Mouse (Mus musculus): ENCODE data around the gene 0610037L13Rik. TPM values are rescaled to one million over a fixed set of nuclear protein-coding genes. Genes with fewer than 3 reads are reported as not detected.

Gene 0610037L13Rik
- total RNA-seq, 2 experiments from 2014 or later, result 34.9 to 57.4 TPM

- no peak for ATAC-seq (replicated peaks; ENCODE audit: poor library complexity, severe bottlenecking)
Observed at GRCm38 (mm10) chr4:107906561-107906960, 16.9 kb downstream of the 0610037L13Rik start.

- ATAC-seq (replicated peaks; ENCODE audit: poor library complexity, severe bottlenecking), result no peak
Observed at GRCm38 (mm10) chr4:107910020-107910419, 20.4 kb downstream of the 0610037L13Rik start.

GRCm38 (mm10) chr4:107920336-107920735 is 30.7 kb downstream of the 0610037L13Rik start:
- ATAC-seq (replicated peaks; ENCODE audit: poor library complexity, severe bottlenecking), result no peak

DNA sequence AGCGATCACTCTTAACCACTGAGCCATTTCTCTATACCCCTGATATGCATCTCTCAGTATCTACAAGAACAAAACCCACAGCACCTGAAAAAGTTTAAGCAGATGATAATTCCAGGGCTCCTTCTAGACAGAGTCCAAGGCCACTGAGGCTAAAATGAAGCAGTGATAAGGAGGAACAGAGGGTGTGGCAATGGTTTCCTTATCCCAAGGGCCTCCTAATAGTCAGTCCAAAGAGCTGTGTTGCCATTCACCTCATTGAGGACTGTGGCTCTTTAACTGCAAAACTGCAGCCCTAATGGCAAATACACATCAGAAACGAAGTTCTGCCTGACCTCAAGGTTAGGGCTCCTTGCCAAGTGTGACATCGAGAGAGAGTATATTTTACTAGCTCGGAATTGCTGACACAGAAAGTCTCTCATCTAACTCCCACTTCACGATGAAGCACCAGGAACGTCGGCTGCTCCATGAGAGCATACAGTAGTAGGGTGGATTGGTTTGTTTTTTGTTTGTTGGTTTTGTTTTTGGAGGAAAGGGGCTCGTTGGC is 31.6 kb downstream of the 0610037L13Rik start:
- ATAC-seq (replicated peaks; ENCODE audit: poor library complexity, severe bottlenecking), result no peak

DNA sequence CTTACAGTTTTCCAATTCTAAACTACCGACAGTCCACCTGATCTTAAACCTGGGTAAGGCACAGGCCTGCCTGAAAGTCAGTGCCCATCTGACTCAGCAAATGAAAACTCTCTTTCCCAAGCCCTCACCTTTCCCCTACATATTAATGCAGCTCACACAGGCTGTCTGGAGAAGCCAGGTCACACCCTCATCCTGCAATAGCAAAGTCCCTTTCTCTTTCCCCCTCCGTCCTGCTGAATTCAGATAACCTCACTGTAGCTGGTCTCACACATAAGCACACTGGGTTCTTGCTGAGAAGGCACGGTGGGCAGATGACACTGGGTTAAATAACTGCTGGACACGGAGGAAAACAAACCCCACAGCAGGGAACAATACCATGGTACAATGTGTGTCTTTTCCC is 32.3 kb downstream of the 0610037L13Rik start:
- ATAC-seq (replicated peaks; ENCODE audit: poor library complexity, severe bottlenecking), result no peak

DNA sequence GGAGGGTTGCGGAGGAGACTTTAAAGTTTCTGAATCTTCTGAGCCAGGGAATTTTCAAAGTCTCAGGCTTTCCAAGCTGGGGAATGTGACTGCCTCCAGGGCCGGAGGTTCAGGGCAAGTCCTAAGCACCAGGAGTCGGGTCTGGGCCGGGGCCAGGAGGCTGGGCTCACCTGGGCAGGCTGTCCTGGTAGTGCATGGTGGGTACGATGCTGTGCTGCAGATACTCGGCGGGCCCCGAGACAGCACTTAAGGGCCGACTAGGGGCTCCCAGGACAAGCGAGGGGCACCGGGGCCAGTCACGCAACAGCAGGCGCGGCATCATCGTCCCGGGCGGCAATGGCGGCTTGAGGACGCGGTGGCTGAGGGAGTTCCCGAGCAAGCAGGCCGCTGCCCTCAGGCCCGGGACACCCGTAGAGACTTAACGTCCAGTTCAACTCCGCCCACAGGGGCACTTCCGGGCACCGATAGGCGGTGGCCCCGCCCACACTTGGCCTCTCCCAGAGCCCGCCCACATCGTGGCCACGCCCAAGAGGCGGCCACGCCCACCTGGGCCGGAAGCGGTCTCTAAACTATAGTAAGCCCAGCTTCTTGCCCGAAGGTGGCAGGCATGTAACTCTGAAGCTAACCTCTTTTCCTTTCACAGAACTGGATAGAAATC is 33.7 kb downstream of the 0610037L13Rik start, which contains the start of gene Cpt2:
Cpt2 (minus strand) TSS at position 466 of the 658 bp plus-strand sequence.
- peak; percentile 99 for ATAC-seq (replicated peaks; ENCODE audit: poor library complexity, severe bottlenecking)

DNA sequence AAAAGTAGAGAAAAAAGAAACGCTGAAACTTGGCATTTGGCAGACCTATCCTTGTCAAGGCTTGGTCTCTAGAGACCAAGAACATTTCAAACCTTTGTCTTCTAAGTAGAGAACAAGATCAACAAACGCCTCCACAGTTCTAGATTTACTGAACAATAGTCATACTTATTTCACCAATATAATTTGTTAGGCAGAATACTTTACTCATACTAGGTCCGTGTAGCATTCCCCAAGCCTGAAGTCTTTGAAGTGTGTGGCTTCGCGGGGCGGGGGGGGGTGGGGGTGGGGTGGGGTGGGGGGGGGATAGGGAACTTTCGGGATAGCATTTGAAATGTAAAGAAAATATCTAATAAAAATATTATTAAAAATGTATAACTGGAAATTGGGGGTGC is 34.2 kb downstream of the 0610037L13Rik start:
- ATAC-seq (replicated peaks; ENCODE audit: poor library complexity, severe bottlenecking), result no peak

GRCm38 (mm10) chr4:107928269-107928668 is 38.7 kb downstream of the 0610037L13Rik start:
- ATAC-seq (replicated peaks; ENCODE audit: poor library complexity, severe bottlenecking), result no peak

GRCm38 (mm10) chr4:107928726-107929125 is 39.1 kb downstream of the 0610037L13Rik start:
- peak; percentile 52 for ATAC-seq (replicated peaks; ENCODE audit: poor library complexity, severe bottlenecking)

DNA sequence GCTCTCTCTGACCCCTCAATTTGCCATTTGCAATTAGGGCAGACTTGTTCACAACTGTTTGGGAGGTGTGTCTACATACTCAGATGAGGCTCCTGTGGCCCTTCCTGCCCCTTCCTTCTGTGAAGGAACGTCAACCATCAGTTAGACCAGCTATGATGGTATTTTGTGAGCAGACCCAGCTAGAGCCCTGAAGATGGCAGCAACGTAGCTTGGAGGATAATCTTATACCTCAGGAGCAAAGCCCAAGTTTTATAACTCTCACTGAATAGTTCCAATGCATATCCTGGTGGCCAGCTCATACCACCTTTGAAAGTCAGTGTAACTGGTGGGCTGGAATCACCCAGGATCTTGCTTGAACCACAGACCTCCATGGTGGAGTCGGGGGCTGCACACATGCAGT is 41.8 kb downstream of the 0610037L13Rik start:
- ATAC-seq (replicated peaks; ENCODE audit: poor library complexity, severe bottlenecking), result no peak

DNA sequence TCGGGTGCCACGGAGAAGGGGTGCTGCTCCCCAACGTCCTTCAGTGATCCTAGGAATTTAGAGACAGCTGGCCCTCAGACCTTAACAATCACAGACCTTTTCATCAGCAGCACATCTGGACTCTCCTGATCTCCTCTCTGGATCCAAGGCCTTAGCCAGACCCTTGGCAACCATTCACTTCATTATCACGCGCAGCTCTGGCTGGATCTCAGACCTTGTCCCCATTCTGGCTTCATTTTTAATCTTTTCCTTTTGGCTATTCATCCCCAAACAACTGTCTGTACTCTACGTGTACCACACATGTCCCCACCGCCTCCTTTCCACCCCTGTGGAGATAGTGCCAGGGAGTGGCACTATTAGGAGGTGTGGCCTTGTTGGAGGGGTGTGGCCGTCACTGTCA is 43.6 kb downstream of the 0610037L13Rik start:
- no peak for ATAC-seq (replicated peaks; ENCODE audit: poor library complexity, severe bottlenecking)

- peak; percentile 89 for ATAC-seq (replicated peaks; ENCODE audit: poor library complexity, severe bottlenecking)
Observed at GRCm38 (mm10) chr4:107935254-107935653, 45.6 kb downstream of the 0610037L13Rik start.

DNA sequence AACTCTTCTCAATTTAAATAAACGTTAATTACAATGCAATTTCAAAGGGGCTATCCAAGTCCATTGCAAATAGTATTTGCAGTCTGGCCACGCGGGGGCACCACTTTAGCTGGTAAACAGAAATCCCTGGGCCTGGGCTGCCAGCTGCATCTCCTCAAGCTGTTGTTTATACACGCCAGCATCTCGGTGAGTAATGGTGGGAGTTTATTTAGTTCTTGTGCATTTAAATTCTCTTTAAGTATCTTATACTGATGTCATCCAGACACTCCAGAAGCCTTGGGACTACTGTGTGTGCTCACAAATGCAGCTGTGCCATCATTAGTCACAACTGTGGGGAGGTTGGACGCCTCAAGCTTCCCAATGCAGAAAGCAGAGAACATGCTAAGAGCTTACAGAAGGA is 47.7 kb downstream of the 0610037L13Rik start:
- ATAC-seq (replicated peaks; ENCODE audit: poor library complexity, severe bottlenecking), result no peak

GRCm38 (mm10) chr4:107938124-107938523 is 48.5 kb downstream of the 0610037L13Rik start:
- no peak for ATAC-seq (replicated peaks; ENCODE audit: poor library complexity, severe bottlenecking)

DNA sequence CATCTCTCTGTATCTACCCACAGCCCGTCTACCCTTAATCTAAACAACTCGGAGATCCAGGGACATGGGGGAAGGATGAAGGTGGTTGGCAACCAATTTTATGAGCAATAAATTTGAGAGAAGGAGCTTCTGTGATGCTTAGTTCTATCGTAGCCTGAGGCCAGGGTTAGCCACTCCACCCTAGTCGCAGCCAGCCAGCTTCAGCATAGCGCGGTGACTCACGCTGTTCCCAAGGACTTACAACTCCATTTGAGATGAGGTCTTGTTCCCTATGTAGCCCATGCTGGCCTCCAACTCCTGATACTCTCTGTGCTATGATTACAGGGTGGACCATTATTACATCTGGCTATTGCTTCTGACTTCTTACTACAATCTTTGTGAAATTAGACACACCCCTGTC is 53.1 kb downstream of the 0610037L13Rik start:
- no peak for ATAC-seq (replicated peaks; ENCODE audit: poor library complexity, severe bottlenecking)

DNA sequence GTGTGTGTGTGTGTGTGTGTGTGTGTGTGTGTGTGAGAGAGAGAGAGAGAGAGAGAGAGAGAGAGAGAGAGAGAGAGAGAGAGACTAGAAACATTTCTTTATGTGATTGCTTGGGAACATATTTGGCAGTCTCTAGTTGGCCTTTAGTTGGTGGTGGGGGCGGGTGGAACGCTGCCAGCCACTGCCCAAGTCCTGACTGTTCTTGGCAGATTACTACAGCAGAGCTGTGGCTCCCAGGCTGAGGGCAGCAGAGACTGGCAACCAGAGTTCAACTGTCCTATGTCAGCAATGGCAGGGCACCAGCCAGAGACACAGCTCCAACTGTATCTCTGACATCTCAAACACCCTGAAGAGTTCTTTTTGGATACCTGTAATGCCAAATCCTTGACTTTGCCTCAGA is 54.5 kb downstream of the 0610037L13Rik start:
- no peak for ATAC-seq (replicated peaks; ENCODE audit: poor library complexity, severe bottlenecking)

Other genes starting within 250 kb of the 0610037L13Rik start
- gene Dmrtb1, start 205.6 kb upstream of the 0610037L13Rik start, total RNA-seq (2014; fragmentation: Nextera tagmentation), result 1.7 TPM in 1 of 2 replicates, not detected in the other
- gene Dmrtb1, start 205.6 kb upstream of the 0610037L13Rik start, total RNA-seq (2017), result 0.46 TPM in 1 of 2 replicates, not detected in the other
- gene Lrp8, start 87.6 kb upstream of the 0610037L13Rik start, total RNA-seq (2014; fragmentation: Nextera tagmentation), result 12.8 and 19.7 TPM in 2 replicates
- gene Lrp8, start 87.6 kb upstream of the 0610037L13Rik start, total RNA-seq (2017), result 16.5 and 18.7 TPM in 2 replicates
- 244 and 294 TPM in 2 replicates for gene Magoh, start 10.1 kb upstream of the 0610037L13Rik start, total RNA-seq (2014; fragmentation: Nextera tagmentation)
- 322 and 356 TPM in 2 replicates for gene Magoh, start 10.1 kb upstream of the 0610037L13Rik start, total RNA-seq (2017)
- 25.6 and 32.1 TPM in 2 replicates for gene Cpt2, start 33.8 kb downstream of the 0610037L13Rik start, total RNA-seq (2014; fragmentation: Nextera tagmentation)
- gene Cpt2, start 33.8 kb downstream of the 0610037L13Rik start, total RNA-seq (2017), result 18.3 and 33.1 TPM in 2 replicates
- not detected in 2 replicates for gene Slc1a7, start 78.5 kb downstream of the 0610037L13Rik start, total RNA-seq (2014; fragmentation: Nextera tagmentation)
- not detected in 2 replicates for gene Slc1a7, start 78.5 kb downstream of the 0610037L13Rik start, total RNA-seq (2017)
- gene Podn, start 206.6 kb downstream of the 0610037L13Rik start, total RNA-seq (2014; fragmentation: Nextera tagmentation), result not detected in 2 replicates
- gene Podn, start 206.6 kb downstream of the 0610037L13Rik start, total RNA-seq (2017), result not detected in 2 replicates